Mouse (Mus musculus) embryonic fibroblast, embryonic 13.5 days (primary cell): ENCODE measurements at regions not wholly inside any gene's neighbourhood (a gene's known extent, or its start where the extent isn't known, plus 50 kb on each side); places are given as distances from the start of the nearest gene placed in this dataset.

ENCODE experiments used
- CTCF ChIP-seq: IDR thresholded peaks from 2 replicates; pipeline ENCODE4 v1.5.1; 2011; ENCODE audit warnings: mild to moderate bottlenecking, control low read depth, low read length, moderate library complexity, borderline replicate concordance; ENCODE audit not compliant: insufficient read depth
- POLR2A ChIP-seq: IDR thresholded peaks from 2 replicates; pipeline ENCODE4 v1.6.1; 2011; ENCODE audit warnings: low read depth, mild to moderate bottlenecking, control low read depth, low read length, moderate library complexity

DNA sequence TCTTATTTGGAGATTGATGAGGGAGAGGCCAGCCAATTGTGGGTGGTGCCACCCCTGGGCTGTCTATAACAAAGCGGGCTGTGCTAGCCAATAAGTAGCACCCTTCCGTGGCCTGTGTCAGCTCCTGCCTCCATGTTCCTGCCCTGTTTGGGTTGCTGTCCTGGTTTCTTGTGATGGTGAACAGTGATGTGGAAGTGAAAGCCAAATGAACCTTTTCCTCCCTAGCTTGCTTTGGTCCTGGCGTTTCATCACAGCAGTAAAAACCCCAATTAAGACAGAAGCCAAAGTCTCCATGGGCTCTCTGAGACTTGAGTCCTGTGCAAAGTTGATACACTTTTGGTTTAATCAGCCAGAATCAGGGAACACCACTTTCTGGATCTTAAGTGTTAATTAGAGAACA is 192.1 kb downstream of the Kdr start:
- TF ChIP-seq POLR2A (no peak), CTCF (no peak)
